Mouse (Mus musculus) cerebellum, adult 9-10 months (tissue): Measurements from ENCODE around the gene Gm13290.
"Not testable (repeated sequence)": the region's sequence is repeated elsewhere in the genome, so short reads cannot be mapped to it uniquely, and the experiment has no call there.

Source experiments
- DNase-seq: peaks from one replicate; pipeline ENCODE4 v3.0.0; 2022

The Gm13290 gene

GRCm38 (mm10) chr4:88773534-88773933 is at the start of gene Gm13290:
Gene Gm13290 (plus strand): TSS chr4:88773834.
- DNase-seq, result not testable (repeated sequence)

GRCm38 (mm10) chr4:88726727-88727126 is 46.9 kb upstream of the Gm13290 start:
- DNase-seq, result no peak

GRCm38 (mm10) chr4:88727324-88727723 is 46.3 kb upstream of the Gm13290 start:
- DNase-seq, result no peak

- DNase-seq, result no peak
Observed at GRCm38 (mm10) chr4:88738480-88738879, 35.2 kb upstream of the Gm13290 start.

- no peak for DNase-seq
Observed at GRCm38 (mm10) chr4:88739036-88739435, 34.6 kb upstream of the Gm13290 start.

- no peak for DNase-seq
Observed at GRCm38 (mm10) chr4:88741426-88741825, 32.2 kb upstream of the Gm13290 start.

GRCm38 (mm10) chr4:88742771-88743371 is 30.8 kb upstream of the Gm13290 start:
- no peak for DNase-seq

- no peak for DNase-seq
Observed at GRCm38 (mm10) chr4:88744207-88744606, 29.4 kb upstream of the Gm13290 start.

- no peak for DNase-seq
Observed at GRCm38 (mm10) chr4:88749926-88750325, 23.7 kb upstream of the Gm13290 start.

GRCm38 (mm10) chr4:88754818-88755340 is 18.8 kb upstream of the Gm13290 start, which contains the start of gene Gm13271:
Gene Gm13271 (plus strand): TSS chr4:88754868.
- peak; percentile 94 for DNase-seq

GRCm38 (mm10) chr4:88756581-88757513 is 16.8 kb upstream of the Gm13290 start:
- peak; percentile 47 for DNase-seq

GRCm38 (mm10) chr4:88757628-88758031 is 16.0 kb upstream of the Gm13290 start:
- peak; percentile 98 for DNase-seq

- peak; percentile 76 for DNase-seq
Observed at GRCm38 (mm10) chr4:88758751-88759150, 14.9 kb upstream of the Gm13290 start.

GRCm38 (mm10) chr4:88759610-88760268 is 13.9 kb upstream of the Gm13290 start, which contains the start of gene Gm13283:
Gene Gm13283 (plus strand): TSS chr4:88760119.
- DNase-seq, result peak; percentile 88

- peak; percentile 76 for DNase-seq
Observed at GRCm38 (mm10) chr4:88760431-88760830, 13.2 kb upstream of the Gm13290 start.

GRCm38 (mm10) chr4:88761776-88762175 is 11.9 kb upstream of the Gm13290 start:
- DNase-seq, result peak; percentile 94

- DNase-seq, result peak; percentile 62
Observed at GRCm38 (mm10) chr4:88762341-88762740, 11.3 kb upstream of the Gm13290 start.

GRCm38 (mm10) chr4:88763384-88764018 is 10.1 kb upstream of the Gm13290 start:
- peak; percentile 62 for DNase-seq

- DNase-seq, result not testable (repeated sequence)
Observed at GRCm38 (mm10) chr4:88776622-88777021, 3.0 kb downstream of the Gm13290 start, which contains the start of gene Gm13289. Gene Gm13289 (plus strand): TSS chr4:88776922.

- DNase-seq, result not testable (repeated sequence)
Observed at GRCm38 (mm10) chr4:88779550-88779949, 5.9 kb downstream of the Gm13290 start, which contains the start of gene Gm13272. Gene Gm13272 (plus strand): TSS chr4:88779850.

GRCm38 (mm10) chr4:88780320-88780719 is 6.7 kb downstream of the Gm13290 start:
- peak; percentile 54 for DNase-seq

GRCm38 (mm10) chr4:88781831-88782230 is 8.2 kb downstream of the Gm13290 start, which contains the start of gene Ifnz:
Gene Ifnz (plus strand): TSS chr4:88782131.
- not testable (repeated sequence) for DNase-seq
